Mouse (Mus musculus) hindbrain, embryonic 16.5 days (tissue): ENCODE measurements at regions not wholly inside any gene's neighbourhood (a gene's known extent, or its start where the extent isn't known, plus 50 kb on each side); places are given as distances from the start of the nearest gene placed in this dataset.

ENCODE experiments used
- ATAC-seq: fragments of 200-750 bp; cut with Nextera tagmentation; 2 replicates; pipeline ENCODE4 v1.8.0; 2017; ENCODE audit warnings: moderate TSS enrichment, moderate library complexity
- H3K27ac ChIP-seq: fragments of 300-500 bp; sonication (generic); 2 replicates; pipeline ENCODE4 v1.5.1; 2014; ENCODE audit warnings: low read depth, mild to moderate bottlenecking, control low read depth, low read length, moderate library complexity
- H3K27me3 ChIP-seq: fragments of 300-500 bp; sonication (generic); replicated peaks from 2 replicates; pipeline ENCODE4 v1.6.1; 2014; ENCODE audit warnings: low read length; ENCODE audit not compliant: control insufficient read depth, insufficient read depth
- H3K36me3 ChIP-seq: fragments of 300-500 bp; sonication (generic); 2 replicates; pipeline ENCODE4 v1.6.1; 2014; ENCODE audit warnings: mild to moderate bottlenecking, low read length, moderate library complexity, mixed read lengths; ENCODE audit not compliant: control insufficient read depth, insufficient read depth
- H3K4me1 ChIP-seq: fragments of 300-500 bp; sonication (generic); 2 replicates; pipeline ENCODE4 v1.6.1; 2014; ENCODE audit warnings: low read depth, low read length; ENCODE audit not compliant: control insufficient read depth, insufficient read depth
- H3K4me2 ChIP-seq: fragments of 300-500 bp; sonication (generic); 2 replicates; pipeline ENCODE4 v1.6.1; 2014; ENCODE audit warnings: mild to moderate bottlenecking, low read length, control low read depth, moderate library complexity
- H3K4me3 ChIP-seq: fragments of 300-500 bp; sonication (generic); 2 replicates; pipeline ENCODE4 v1.5.1; 2014; ENCODE audit warnings: mild to moderate bottlenecking, low read length, control low read depth, moderate library complexity
- H3K9ac ChIP-seq: fragments of 300-500 bp; sonication (generic); 2 replicates; pipeline ENCODE4 v1.6.1; 2014; ENCODE audit warnings: low read depth, mild to moderate bottlenecking, control low read depth, low read length, moderate library complexity
- H3K9me3 ChIP-seq: fragments of 300-500 bp; sonication (generic); 2 replicates; pipeline ENCODE4 v1.6.1; 2014; ENCODE audit warnings: mild to moderate bottlenecking, low read length, moderate library complexity; ENCODE audit not compliant: control insufficient read depth
- WGBS: fragments of 180-500 bp; shearing (Covaris S2); extraction: QIAGEN DNeasy Blood & Tissue Kit; methylation state at CpG from one replicate; pipeline ENCODE4 v1.1.7; 2014; 5-methylcytosine and 5-hydroxymethylcytosine counted together

GRCm38 (mm10) chr5:15838108-15838972, 96.2 kb upstream of the Cacna2d1 start:
- WGBS, result 33% methylated on average over 17 of the region's 17 CpGs
- Histone ChIP-seq H3K4me2 (no peak overlapping the region; the same call in 1 of the 2 replicates), H3K27me3 (no peaks in the 10 kb centered on the region), H3K27ac (no peak overlapping the region), H3K36me3 (no peaks in the 10 kb centered on the region), H3K9ac (no peak overlapping the region), H3K4me1 (no peaks in the 10 kb centered on the region), H3K9me3 (no peaks in the 10 kb centered on the region), H3K4me3 (no peak overlapping the region)
- ATAC-seq, result peak; percentile 94

GRCm38 (mm10) chr5:15846790-15847189, 87.7 kb upstream of the Cacna2d1 start:
- no peak overlapping the region for H3K4me2 ChIP-seq
- H3K27ac ChIP-seq, result no peak overlapping the region
- no peaks in the 10 kb centered on the region for H3K36me3 ChIP-seq
- no peaks in the 10 kb centered on the region for H3K27me3 ChIP-seq
- no peak for ATAC-seq
- WGBS, result 76% methylated on average over 2 of the region's 2 CpGs
- peaks cover 2% of the 10 kb centered on the region; the same call in 1 of the 2 replicates for H3K4me1 ChIP-seq
- no peak overlapping the region for H3K4me3 ChIP-seq
- no peaks in the 10 kb centered on the region for H3K9me3 ChIP-seq
- H3K9ac ChIP-seq, result no peak overlapping the region

GRCm38 (mm10) chr5:15849520-15849919, 85.0 kb upstream of the Cacna2d1 start:
- no peak overlapping the region for H3K4me2 ChIP-seq
- no peaks in the 10 kb centered on the region for H3K27me3 ChIP-seq
- H3K9me3 ChIP-seq, result no peaks in the 10 kb centered on the region
- H3K4me3 ChIP-seq, result no peak overlapping the region
- H3K36me3 ChIP-seq, result no peaks in the 10 kb centered on the region
- peaks cover 2% of the 10 kb centered on the region; the same call in 1 of the 2 replicates for H3K4me1 ChIP-seq
- 0 out of 2 replicates have a peak, but pooled peaks have one; percentile 13 for ATAC-seq
- no peak overlapping the region for H3K9ac ChIP-seq
- no peak overlapping the region for H3K27ac ChIP-seq
- 61% methylated on average over 5 of the region's 5 CpGs for WGBS

- Histone ChIP-seq H3K9me3 (no peaks in the 10 kb centered on the region), H3K9ac (no peak overlapping the region; the same call in 1 of the 2 replicates), H3K36me3 (no peaks in the 10 kb centered on the region), H3K4me3 (no peak overlapping the region), H3K4me2 (peak overlapping the region; percentile 45), H3K27me3 (no peaks in the 10 kb centered on the region), H3K27ac (peak overlapping the region; percentile 9), H3K4me1 (peaks cover 2% of the 10 kb centered on the region; the same call in 1 of the 2 replicates)
- peak; percentile 97 for ATAC-seq
- WGBS, result 17% methylated on average over 7 of the region's 7 CpGs
Measured at GRCm38 (mm10) chr5:15850126-15850801, 84.2 kb upstream of the Cacna2d1 start.

- ATAC-seq, result no peak
- no peak overlapping the region for H3K9ac ChIP-seq
- WGBS, result 85% methylated on average over 1 of the region's 1 CpGs
Measured at GRCm38 (mm10) chr5:15854752-15855151, 79.7 kb upstream of the Cacna2d1 start.

GRCm38 (mm10) chr5:15857034-15857433, 77.5 kb upstream of the Cacna2d1 start:
- Histone ChIP-seq H3K4me2 (no peak overlapping the region), H3K36me3 (no peaks in the 10 kb centered on the region), H3K27ac (no peak overlapping the region), H3K27me3 (no peaks in the 10 kb centered on the region), H3K9ac (no peak overlapping the region), H3K4me1 (no peaks in the 10 kb centered on the region), H3K4me3 (no peak overlapping the region), H3K9me3 (no peaks in the 10 kb centered on the region)
- 52% methylated on average over 1 of the region's 1 CpGs for WGBS
- no peak for ATAC-seq

More at GRCm38 (mm10) chr5:15854752-15855151, 79.7 kb upstream of the Cacna2d1 start:
- no peaks in the 10 kb centered on the region for H3K9me3 ChIP-seq
- no peak overlapping the region for H3K4me2 ChIP-seq
- H3K4me1 ChIP-seq, result peaks cover 2% of the 10 kb centered on the region; the same call in 1 of the 2 replicates
- no peak overlapping the region for H3K4me3 ChIP-seq
- H3K36me3 ChIP-seq, result no peaks in the 10 kb centered on the region
- no peaks in the 10 kb centered on the region for H3K27me3 ChIP-seq
- H3K27ac ChIP-seq, result no peak overlapping the region

GRCm38 (mm10) chr5:15874065-15874464, 60.4 kb upstream of the Cacna2d1 start:
- no peak overlapping the region for H3K27ac ChIP-seq
- no peaks in the 10 kb centered on the region for H3K4me1 ChIP-seq
- H3K27me3 ChIP-seq, result no peaks in the 10 kb centered on the region
- H3K4me2 ChIP-seq, result no peak overlapping the region
- no peak overlapping the region for H3K9ac ChIP-seq
- no peak for ATAC-seq
- H3K4me3 ChIP-seq, result no peak overlapping the region
- WGBS, result 85% methylated on average over 3 of the region's 3 CpGs
- H3K9me3 ChIP-seq, result no peaks in the 10 kb centered on the region
- H3K36me3 ChIP-seq, result no peaks in the 10 kb centered on the region

- no peaks in the 10 kb centered on the region for H3K4me1 ChIP-seq
- no peaks in the 10 kb centered on the region for H3K9me3 ChIP-seq
- H3K27ac ChIP-seq, result no peak overlapping the region
- H3K36me3 ChIP-seq, result no peaks in the 10 kb centered on the region
- H3K9ac ChIP-seq, result no peak overlapping the region
- H3K27me3 ChIP-seq, result no peaks in the 10 kb centered on the region
- H3K4me3 ChIP-seq, result no peak overlapping the region
- ATAC-seq, result no peak; the same call in 1 of the 2 replicates
- H3K4me2 ChIP-seq, result no peak overlapping the region
Measured at GRCm38 (mm10) chr5:15883004-15883403, 51.5 kb upstream of the Cacna2d1 start.
